In genomic region chr16:4267857-4268666, GRCm38 (mm10) we compare ENCODE assay signal across 8 mouse cellular contexts. TPM values are rescaled to one million over a fixed set of nuclear protein-coding genes. Genes with fewer than 3 reads are reported as not detected.
DNase-seq lines count a peak whose midpoint lies in the region; ATAC-seq and TF ChIP-seq lines count a peak whose summit lies in the region.

No protein-coding gene starts in this region.

- WGBS in forebrain, embryonic 16.5 days = 6% methylated on average over 40 of the region's 40 CpGs
- WGBS in lung, postnatal 0 days = 8% methylated on average over 40 of the region's 40 CpGs

- H3K9ac ChIP-seq in ES-E14 (ENCODE audit: insufficient read depth, low read depth, low read length, poor library complexity, severe bottlenecking) = peak overlapping the region; percentile 73
- H3K9ac ChIP-seq in forebrain, embryonic 16.5 days (replicated peaks; ENCODE audit: low read depth, low read length) = peak overlapping the region; percentile 50
- H3K9ac ChIP-seq in lung, postnatal 0 days (replicated peaks; ENCODE audit: low read depth) = peak overlapping the region; percentile 46

- H3K4me2 ChIP-seq in forebrain, embryonic 16.5 days (ENCODE audit: low read length) = peak overlapping the region; percentile 59
- H3K4me2 ChIP-seq in lung, postnatal 0 days (replicated peaks; ENCODE audit: low read depth, low read length) = peak overlapping the region; percentile 72

- peak; percentile 97 for TF ChIP-seq CTCF in lung, postnatal 0 days (IDR thresholded peaks at IDR 0.05)

- H3K27ac ChIP-seq in ES-E14 (ENCODE audit: insufficient read depth, low read depth, low read length, poor library complexity, severe bottlenecking) = no peak overlapping the region
- H3K27ac ChIP-seq in forebrain, embryonic 16.5 days (ENCODE audit: low read length) = no peak overlapping the region
- H3K27ac ChIP-seq in lung, postnatal 0 days (ENCODE audit: low read length) = no peak overlapping the region

- peak; percentile 73 for ATAC-seq in forebrain, embryonic 16.5 days
- peak; percentile 94 for ATAC-seq in lung, postnatal 0 days

- no peaks in the 10 kb centered on the region for H3K36me3 ChIP-seq in ES-E14 (ENCODE audit: control insufficient read depth, insufficient read depth, low read length, poor library complexity, severe bottlenecking)
- H3K36me3 ChIP-seq in forebrain, embryonic 16.5 days (ENCODE audit: control insufficient read depth, insufficient read depth) = no peaks in the 10 kb centered on the region
- no peaks in the 10 kb centered on the region for H3K36me3 ChIP-seq in lung, postnatal 0 days (ENCODE audit: insufficient read depth, low read length)

- peaks cover 4 to 8% of the 10 kb centered on the region in 2 experiments; a peak in 3 of 4 replicates for H3K4me1 ChIP-seq in ES-E14 (ENCODE audit: control insufficient read depth in 2 of 2, insufficient read depth in 2 of 2, low read length in 2 of 2, poor library complexity in 1 of 2)
- peaks cover 8% of the 10 kb centered on the region for H3K4me1 ChIP-seq in forebrain, embryonic 16.5 days (replicated peaks; ENCODE audit: control insufficient read depth, insufficient read depth, low read length)
- peaks cover 3% of the 10 kb centered on the region for H3K4me1 ChIP-seq in lung, postnatal 0 days (ENCODE audit: insufficient read depth, low read depth, low read length)

- peak; percentile 69 for DNase-seq in ES-E14 (ENCODE audit: low read depth, low spot score)
- DNase-seq in cerebellum, adult 18-20 months = peak; percentile 85 to 91
- DNase-seq in heart, postnatal 4 days = peak; percentile 92
- DNase-seq in layer of hippocampus, adult 9-10 months (ENCODE audit: low spot score) = peak; percentile 27
- peak; percentile 88 for DNase-seq in lung, postnatal 0 days (ENCODE audit: low spot score)
- peak; percentile 75 for DNase-seq in ovary, postnatal 14 days (ENCODE audit: low spot score)
- DNase-seq in thymus, postnatal 14 days = peak; percentile 69

- no peak for TF ChIP-seq EP300 in lung, postnatal 0 days (IDR thresholded peaks at IDR 0.05)

- H3K27me3 ChIP-seq in forebrain, embryonic 16.5 days (replicated peaks; ENCODE audit: control insufficient read depth, insufficient read depth, low read length) = no peaks in the 10 kb centered on the region
- H3K27me3 ChIP-seq in lung, postnatal 0 days (replicated peaks; ENCODE audit: insufficient read depth, low read length) = no peaks in the 10 kb centered on the region

- in situ Hi-C loops in ES-E14 (cut with MboI; ENCODE audit: low sequenced_read_pairs in 2 of 2, unreplicated experiment in 2 of 2) = no loop called here

- no peaks in the 10 kb centered on the region for H3K9me3 ChIP-seq in ES-E14 (ENCODE audit: control insufficient read depth, insufficient read depth, low read depth, low read length)
- no peaks in the 10 kb centered on the region for H3K9me3 ChIP-seq in forebrain, embryonic 16.5 days (ENCODE audit: control insufficient read depth, low read length)
- H3K9me3 ChIP-seq in lung, postnatal 0 days (ENCODE audit: low read length) = no peaks in the 10 kb centered on the region

- peak overlapping the region; percentile 59 to 78 for H3K4me3 ChIP-seq in ES-E14 (ENCODE audit: insufficient read depth in 1 of 2, low read depth in 1 of 2, low read length in 2 of 2, poor library complexity in 1 of 2, severe bottlenecking in 1 of 2)
- H3K4me3 ChIP-seq in forebrain, embryonic 16.5 days (replicated peaks; ENCODE audit: low read length) = peak overlapping the region; percentile 40
- H3K4me3 ChIP-seq in lung, postnatal 0 days (ENCODE audit: low read depth, low read length) = peak overlapping the region; percentile 44

TF ChIP-seq in ES-E14, 5 proteins besides CTCF, POLR2A, EP300 and RAD21:
- TF ChIP-seq ZC3H11A (IDR thresholded peaks at IDR 0.05; ENCODE audit: borderline replicate concordance, low read depth, low read length) = peak; percentile 7; the same call in 1 of the 2 replicates
- no peak for TF ChIP-seq ZNF384 (IDR thresholded peaks at IDR 0.05; ENCODE audit: low read depth, low read length)
- no peak for TF ChIP-seq CHD2 (IDR thresholded peaks at IDR 0.05; ENCODE audit: low read depth, low read length)
- peak; percentile 36; the same call in 1 of the 2 replicates for TF ChIP-seq HCFC1 (IDR thresholded peaks at IDR 0.05; ENCODE audit: borderline replicate concordance, insufficient read depth, low read length)
TF ChIP-seq in ES-E14: peak in this region for 2.

RNA-seq across cellular contexts. Expression of gene Crebbp, which starts 54.3 kb away (rescaled TPM):
- 25.3 and 26.8 TPM in 2 replicates for total RNA-seq in ES-E14 (2012; rRNA removed)
- 47.4 and 49.0 TPM in 2 replicates for polyA plus RNA-seq in forebrain, embryonic 16.5 days (2015; fragmentation: Nextera tagmentation; extraction: Ambion mirVana)
- total RNA-seq in heart, postnatal 4 days (2021) = 10 to 100 TPM; 53.4 to 60.5 TPM
- polyA plus RNA-seq in lung, postnatal 0 days (2015; fragmentation: Nextera tagmentation; extraction: Ambion mirVana) = 24.7 and 30.6 TPM in 2 replicates

Comparison
In these comparisons a context has a peak if more than half of its experiments do, and no peak if none do; other contexts are left out.
1. DNase-seq: peak in every context shown above with its lines; median percentile 92 in heart, postnatal 4 days; 88 in cerebellum, adult 18-20 months; 88 in lung, postnatal 0 days; 75 in ovary, postnatal 14 days; 69 in ES-E14; 69 in thymus, postnatal 14 days; 27 in layer of hippocampus, adult 9-10 months.